Mouse (Mus musculus): ENCODE measurements around the gene Gm4952. TPM values are rescaled to one million over a fixed set of nuclear protein-coding genes. Genes with fewer than 3 reads are reported as not detected.

Gm4952 gene
- total RNA-seq (2022) = under 1 TPM in 1 of 4 experiments, not detected in 3; 0.16 TPM

- no peak for DNase-seq
Measured at GRCm38 (mm10) chr19:12599674-12600073, at the start of gene Gm4952. Gm4952 (plus strand) TSS chr19:12599974.

- DNase-seq = no peak
Measured at GRCm38 (mm10) chr19:12550005-12550942, 49.5 kb upstream of the Gm4952 start.

DNA sequence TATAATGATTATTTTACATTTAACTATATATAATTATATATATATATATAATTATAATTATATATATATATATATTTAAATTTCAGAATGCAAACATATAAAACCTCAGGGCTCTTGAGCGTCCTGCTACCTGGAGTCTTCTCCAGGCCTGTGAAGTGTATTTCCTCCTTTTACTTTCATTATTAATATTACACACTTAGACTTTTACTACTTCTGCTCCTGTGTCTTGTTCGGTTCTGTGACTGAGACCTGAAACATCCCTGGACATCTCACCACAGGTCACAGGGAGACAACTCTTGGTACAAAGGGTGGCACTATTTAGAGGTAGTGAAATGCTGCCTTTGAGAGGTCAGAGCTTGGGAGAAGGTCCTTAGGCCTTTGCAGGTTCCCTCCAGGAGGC lies 43.5 kb upstream of the Gm4952 start:
- DNase-seq = no peak

- DNase-seq = no peak
Measured at GRCm38 (mm10) chr19:12558219-12558618, 41.6 kb upstream of the Gm4952 start.

GRCm38 (mm10) chr19:12564197-12564596 lies 35.6 kb upstream of the Gm4952 start:
- DNase-seq = no peak

- DNase-seq = no peak
Measured at GRCm38 (mm10) chr19:12567011-12567410, 32.8 kb upstream of the Gm4952 start.

DNA sequence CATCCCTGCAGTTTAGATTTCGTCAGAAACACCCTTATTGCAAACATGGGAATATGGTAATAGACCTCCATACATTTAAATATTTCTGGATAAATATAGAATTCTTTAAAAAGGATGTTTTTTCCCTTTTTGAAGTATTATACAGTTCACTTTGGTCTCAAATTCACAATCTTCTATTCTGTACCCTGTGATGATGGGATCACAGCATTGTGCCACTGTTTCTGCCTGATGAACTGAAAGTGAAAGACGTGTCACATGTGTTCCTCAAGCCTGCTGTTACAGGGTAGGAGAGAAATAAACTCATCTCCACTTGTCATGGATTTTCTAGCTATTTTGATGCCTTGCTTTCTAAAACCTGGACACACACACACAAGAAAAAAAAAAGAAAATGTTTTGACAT lies 28.9 kb upstream of the Gm4952 start:
- no peak for DNase-seq

GRCm38 (mm10) chr19:12571687-12572086 lies 28.1 kb upstream of the Gm4952 start:
- no peak for DNase-seq

GRCm38 (mm10) chr19:12572614-12573265 lies 27.0 kb upstream of the Gm4952 start:
- DNase-seq = no peak

GRCm38 (mm10) chr19:12573266-12574011 lies 26.3 kb upstream of the Gm4952 start:
- peak; percentile 74 for DNase-seq

DNA sequence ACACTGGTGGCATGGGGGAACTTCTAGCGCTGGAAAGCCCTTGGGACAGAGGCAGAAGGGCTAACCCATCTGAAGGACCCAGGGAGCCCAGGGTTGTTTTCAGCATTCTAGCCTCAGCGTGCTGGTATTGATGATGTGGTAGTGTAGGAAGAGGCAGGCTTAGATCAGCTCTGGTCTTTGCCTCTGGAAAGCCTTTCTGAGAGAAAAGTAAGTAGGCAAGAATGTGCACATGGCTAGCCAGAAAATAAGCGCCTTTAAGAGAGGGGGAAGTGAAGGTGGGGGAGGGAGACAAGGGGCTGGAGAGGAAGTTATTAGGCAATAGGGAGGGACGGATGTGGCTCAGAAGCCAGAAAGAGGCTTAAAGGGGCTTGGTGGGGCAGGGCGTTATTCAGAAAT lies 25.8 kb upstream of the Gm4952 start:
- no peak for DNase-seq

GRCm38 (mm10) chr19:12575107-12575506 lies 24.7 kb upstream of the Gm4952 start:
- no peak for DNase-seq

GRCm38 (mm10) chr19:12575514-12575913 lies 24.3 kb upstream of the Gm4952 start:
- DNase-seq = no peak

DNA sequence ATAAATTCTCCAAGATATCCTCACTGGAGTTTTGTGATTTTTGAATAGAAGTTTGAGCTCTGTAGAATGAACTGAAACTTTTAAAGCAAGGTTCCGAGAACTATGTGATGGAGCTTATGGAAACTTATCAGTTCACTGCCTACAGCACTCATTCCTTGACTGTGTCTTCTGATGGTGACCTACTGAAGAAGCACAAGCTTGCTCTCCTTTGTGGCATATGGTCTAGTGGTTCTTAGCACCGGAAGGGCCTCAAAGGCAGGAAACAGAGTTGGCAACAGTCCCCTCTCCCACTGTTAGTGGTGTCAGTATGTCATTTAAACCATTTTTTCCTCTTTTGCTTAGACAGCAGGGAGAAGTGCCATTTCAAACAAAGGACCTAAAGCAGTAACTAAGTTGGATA lies 23.1 kb upstream of the Gm4952 start:
- DNase-seq = no peak

- no peak for DNase-seq
Measured at GRCm38 (mm10) chr19:12585310-12585709, 14.5 kb upstream of the Gm4952 start.

DNA sequence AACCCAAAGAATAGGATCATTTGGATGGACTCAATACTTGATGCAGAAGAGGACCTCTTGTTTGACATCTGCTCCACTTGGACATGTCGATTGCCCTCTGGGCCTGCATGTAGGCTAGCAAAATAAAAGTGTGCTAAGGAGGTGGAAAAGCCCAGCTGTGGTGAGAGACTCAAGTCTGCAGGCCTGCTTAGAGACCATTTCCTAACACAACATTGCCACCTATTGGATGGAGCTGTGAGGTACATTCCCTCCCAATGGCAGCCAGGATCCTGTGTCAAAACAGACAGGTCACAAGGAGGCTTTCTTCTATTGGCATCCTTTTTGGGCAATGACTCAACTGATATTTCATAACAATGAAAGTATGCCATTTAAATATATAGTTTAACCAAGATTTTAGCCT lies 7.9 kb upstream of the Gm4952 start:
- peak; percentile 38 for DNase-seq

- no peak for DNase-seq
Measured at GRCm38 (mm10) chr19:12595135-12595529, 4.6 kb upstream of the Gm4952 start.

- peak; percentile 23 for DNase-seq
Measured at GRCm38 (mm10) chr19:12595530-12596289, 4.1 kb upstream of the Gm4952 start.

DNA sequence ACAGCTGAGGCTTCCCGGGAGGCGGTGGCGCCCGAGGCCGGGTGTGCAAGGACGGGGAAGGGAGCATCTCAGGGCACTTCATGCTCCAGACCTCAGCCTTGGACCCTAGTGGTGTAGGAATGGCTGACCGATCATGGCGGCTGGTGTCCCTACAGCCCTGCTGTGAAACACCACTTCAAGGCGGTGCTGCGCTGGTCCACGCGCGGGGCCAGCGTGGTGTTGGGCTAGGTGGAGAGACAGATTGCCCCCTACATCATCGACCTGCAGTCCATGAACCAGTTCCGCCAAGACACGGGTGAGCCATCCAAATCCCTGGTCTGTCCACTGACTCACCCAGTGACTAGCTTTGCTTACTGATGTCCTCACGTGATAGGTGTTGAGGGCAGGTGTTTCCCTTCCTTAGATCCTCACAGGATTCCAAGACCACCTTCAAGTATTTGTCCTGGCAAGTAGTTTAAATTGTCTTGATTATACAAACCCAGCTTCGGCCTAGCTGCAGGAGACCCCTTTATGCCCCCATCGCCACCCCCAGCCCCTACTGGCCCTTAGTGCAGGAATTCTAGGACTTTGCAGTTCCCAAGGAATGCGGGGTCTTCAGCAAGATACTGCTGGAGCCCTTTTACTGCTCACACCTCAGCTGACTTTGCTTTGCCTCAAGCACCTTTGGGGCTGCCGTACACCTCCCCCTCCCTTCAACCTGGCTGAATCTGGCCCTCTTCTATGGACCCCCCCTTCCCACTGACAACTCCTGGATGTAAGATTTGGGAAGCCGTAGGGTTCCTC lies 3.3 kb upstream of the Gm4952 start:
- DNase-seq = no peak

DNA sequence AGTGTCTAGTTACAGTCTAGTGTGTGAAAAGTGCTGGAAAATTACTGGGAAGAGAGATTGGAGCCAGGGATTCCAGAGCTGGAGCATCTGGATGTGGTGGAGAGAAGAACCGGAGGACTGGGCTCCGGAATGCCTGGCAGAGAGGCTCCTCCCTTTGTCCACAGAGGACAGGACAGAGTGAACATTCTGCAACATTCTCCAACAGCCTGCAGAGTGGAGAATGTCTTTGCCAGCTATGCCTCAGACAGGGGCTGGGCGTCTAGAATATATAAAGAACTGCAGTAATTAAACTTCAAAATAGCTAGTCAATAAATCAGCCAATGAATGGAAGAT lies 2.7 kb upstream of the Gm4952 start:
- DNase-seq = no peak

- no peak for DNase-seq
Measured at GRCm38 (mm10) chr19:12598674-12599073, 1.1 kb upstream of the Gm4952 start.

Measured in adrenal gland, adult 8-10 months (tissue).